Mouse (Mus musculus): Measurements from ENCODE around the gene Tmem206.

Tmem206 gene

GRCm38 (mm10) chr1:191352786-191353488, 27.2 kb downstream of the Tmem206 start:
- DNase-seq (ENCODE audit: low spot score), result no peak

- no peak for DNase-seq (ENCODE audit: low spot score)
These were observed 28.1 kb downstream of the Tmem206 start for GRCm38 (mm10) chr1:191353836-191354235.

GRCm38 (mm10) chr1:191356936-191357335, 31.2 kb downstream of the Tmem206 start:
- no peak for DNase-seq (ENCODE audit: low spot score)

GRCm38 (mm10) chr1:191359478-191359877, 33.8 kb downstream of the Tmem206 start:
- DNase-seq (ENCODE audit: low spot score), result no peak

GRCm38 (mm10) chr1:191362412-191362811, 36.7 kb downstream of the Tmem206 start:
- DNase-seq (ENCODE audit: low spot score), result no peak

GRCm38 (mm10) chr1:191364477-191364876, 38.8 kb downstream of the Tmem206 start:
- DNase-seq (ENCODE audit: low spot score), result no peak

GRCm38 (mm10) chr1:191368193-191368592, 42.5 kb downstream of the Tmem206 start:
- DNase-seq (ENCODE audit: low spot score), result no peak

GRCm38 (mm10) chr1:191369140-191369539, 43.4 kb downstream of the Tmem206 start:
- no peak for DNase-seq (ENCODE audit: low spot score)

- no peak for DNase-seq (ENCODE audit: low spot score)
These were observed 49.4 kb downstream of the Tmem206 start for GRCm38 (mm10) chr1:191374993-191375643.

GRCm38 (mm10) chr1:191375644-191375998, 49.9 kb downstream of the Tmem206 start:
- DNase-seq (ENCODE audit: low spot score), result no peak

GRCm38 (mm10) chr1:191378080-191378479, 52.4 kb downstream of the Tmem206 start:
- no peak for DNase-seq (ENCODE audit: low spot score)

- DNase-seq (ENCODE audit: low spot score), result no peak
These were observed 55.1 kb downstream of the Tmem206 start for GRCm38 (mm10) chr1:191380843-191381242.

GRCm38 (mm10) chr1:191381955-191382736, 56.4 kb downstream of the Tmem206 start:
- DNase-seq (ENCODE audit: low spot score), result no peak

GRCm38 (mm10) chr1:191384786-191385430, 59.2 kb downstream of the Tmem206 start:
- no peak for DNase-seq (ENCODE audit: low spot score)

GRCm38 (mm10) chr1:191391311-191391710, 65.6 kb downstream of the Tmem206 start:
- no peak for DNase-seq (ENCODE audit: low spot score)

- DNase-seq (ENCODE audit: low spot score), result no peak
These were observed 67.8 kb downstream of the Tmem206 start for GRCm38 (mm10) chr1:191393536-191393935.

GRCm38 (mm10) chr1:191394126-191394525, 68.4 kb downstream of the Tmem206 start:
- DNase-seq (ENCODE audit: low spot score), result no peak

GRCm38 (mm10) chr1:191395200-191395599, 69.5 kb downstream of the Tmem206 start:
- no peak for DNase-seq (ENCODE audit: low spot score)

- peak; percentile 29 for DNase-seq (ENCODE audit: low spot score)
These were observed 70.2 kb downstream of the Tmem206 start for GRCm38 (mm10) chr1:191395871-191396433.

GRCm38 (mm10) chr1:191396446-191396845, 70.7 kb downstream of the Tmem206 start:
- DNase-seq (ENCODE audit: low spot score), result no peak

- peak; percentile 99 for DNase-seq (ENCODE audit: low spot score)
These were observed 71.5 kb downstream of the Tmem206 start for GRCm38 (mm10) chr1:191396897-191397849.
